Mouse (Mus musculus): ENCODE data around the gene Wap. TPM values are rescaled to one million over a fixed set of nuclear protein-coding genes. Genes with fewer than 3 reads are reported as not detected.

Gene Wap
- polyA plus RNA-seq, 1 experiment from 2014 or later = not detected

- H3K4me2 ChIP-seq = no peak overlapping the region
- H3K27ac ChIP-seq (ENCODE audit: low read depth, low read length) = no peak overlapping the region
- no peak overlapping the region for H3K4me3 ChIP-seq (ENCODE audit: low read depth, low read length)
- no peaks in the 10 kb centered on the region for H3K36me3 ChIP-seq (ENCODE audit: control insufficient read depth, insufficient read depth, low read length)
- H3K4me1 ChIP-seq (ENCODE audit: control insufficient read depth, insufficient read depth, low read length) = no peaks in the 10 kb centered on the region
- ATAC-seq (ENCODE audit: low FRiP score) = no peak
- no peak overlapping the region for H3K9ac ChIP-seq (ENCODE audit: low read length)
- H3K27me3 ChIP-seq (ENCODE audit: control insufficient read depth, insufficient read depth, low read length) = no peaks in the 10 kb centered on the region
- DNase-seq (ENCODE audit: low spot score, missing footprints) = no peak
- WGBS = 85% methylated on average over 6 of the region's 6 CpGs
- no peaks in the 10 kb centered on the region for H3K9me3 ChIP-seq (ENCODE audit: control insufficient read depth, low read length)
Observed at GRCm38 (mm10) chr11:6644566-6644965, 6.1 kb upstream of the Wap start.

GRCm38 (mm10) chr11:6639072-6639471, 635 bp upstream of the Wap start:
- no peaks in the 10 kb centered on the region for H3K4me1 ChIP-seq (ENCODE audit: control insufficient read depth, insufficient read depth, low read length)
- H3K4me3 ChIP-seq (ENCODE audit: low read depth, low read length) = no peak overlapping the region
- H3K27me3 ChIP-seq (ENCODE audit: control insufficient read depth, insufficient read depth, low read length) = no peaks in the 10 kb centered on the region
- DNase-seq (ENCODE audit: low spot score, missing footprints) = no peak
- no peak overlapping the region for H3K27ac ChIP-seq (ENCODE audit: low read depth, low read length)
- H3K4me2 ChIP-seq = no peak overlapping the region
- no peak overlapping the region for H3K9ac ChIP-seq (ENCODE audit: low read length)
- 74% methylated on average over 6 of the region's 6 CpGs for WGBS
- ATAC-seq (ENCODE audit: low FRiP score) = no peak
- no peaks in the 10 kb centered on the region for H3K9me3 ChIP-seq (ENCODE audit: control insufficient read depth, low read length)
- H3K36me3 ChIP-seq (ENCODE audit: control insufficient read depth, insufficient read depth, low read length) = no peaks in the 10 kb centered on the region

- H3K4me1 ChIP-seq (ENCODE audit: control insufficient read depth, insufficient read depth, low read length) = no peaks in the 10 kb centered on the region
- 73% methylated on average over 8 of the region's 8 CpGs for WGBS
- H3K4me3 ChIP-seq (ENCODE audit: low read depth, low read length) = no peak overlapping the region
- ATAC-seq (ENCODE audit: low FRiP score) = no peak
- H3K27ac ChIP-seq (ENCODE audit: low read depth, low read length) = no peak overlapping the region
- H3K9ac ChIP-seq (ENCODE audit: low read length) = no peak overlapping the region
- no peaks in the 10 kb centered on the region for H3K36me3 ChIP-seq (ENCODE audit: control insufficient read depth, insufficient read depth, low read length)
- no peak for DNase-seq (ENCODE audit: low spot score, missing footprints)
- no peaks in the 10 kb centered on the region for H3K9me3 ChIP-seq (ENCODE audit: control insufficient read depth, low read length)
- no peak overlapping the region for H3K4me2 ChIP-seq
- H3K27me3 ChIP-seq (ENCODE audit: control insufficient read depth, insufficient read depth, low read length) = no peaks in the 10 kb centered on the region
Observed at GRCm38 (mm10) chr11:6636150-6636549, 2.3 kb downstream of the Wap start.

GRCm38 (mm10) chr11:6629655-6630054, 8.8 kb downstream of the Wap start:
- Histone ChIP-seq H3K36me3 (ENCODE audit: control insufficient read depth, insufficient read depth, low read length) (no peaks in the 10 kb centered on the region), H3K4me1 (ENCODE audit: control insufficient read depth, insufficient read depth, low read length) (peaks cover 9% of the 10 kb centered on the region), H3K4me2 (no peak overlapping the region), H3K27me3 (ENCODE audit: control insufficient read depth, insufficient read depth, low read length) (no peaks in the 10 kb centered on the region), H3K9ac (ENCODE audit: low read length) (no peak overlapping the region), H3K4me3 (ENCODE audit: low read depth, low read length) (no peak overlapping the region), H3K27ac (ENCODE audit: low read depth, low read length) (no peak overlapping the region), H3K9me3 (ENCODE audit: control insufficient read depth, low read length) (no peaks in the 10 kb centered on the region)
- ATAC-seq (ENCODE audit: low FRiP score) = no peak
- no peak for DNase-seq (ENCODE audit: low spot score, missing footprints)

- peaks cover 12% of the 10 kb centered on the region for H3K4me1 ChIP-seq (ENCODE audit: control insufficient read depth, insufficient read depth, low read length)
- no peak overlapping the region for H3K4me2 ChIP-seq
- 18% methylated on average over 4 of the region's 4 CpGs for WGBS
- H3K4me3 ChIP-seq (ENCODE audit: low read depth, low read length) = no peak overlapping the region
- no peaks in the 10 kb centered on the region for H3K27me3 ChIP-seq (ENCODE audit: control insufficient read depth, insufficient read depth, low read length)
- ATAC-seq (ENCODE audit: low FRiP score) (0 out of 2 replicates have a peak, but pooled peaks have one; percentile 40), DNase-seq (ENCODE audit: low spot score, missing footprints) (peak; percentile 93)
- H3K36me3 ChIP-seq (ENCODE audit: control insufficient read depth, insufficient read depth, low read length) = peaks cover 2% of the 10 kb centered on the region
- H3K27ac ChIP-seq (ENCODE audit: low read depth, low read length) = no peak overlapping the region
- no peak overlapping the region for H3K9ac ChIP-seq (ENCODE audit: low read length)
- H3K9me3 ChIP-seq (ENCODE audit: control insufficient read depth, low read length) = no peaks in the 10 kb centered on the region
Observed at GRCm38 (mm10) chr11:6628568-6628967, 9.9 kb downstream of the Wap start.

GRCm38 (mm10) chr11:6627731-6628130, 10.7 kb downstream of the Wap start:
- Histone ChIP-seq H3K36me3 (ENCODE audit: control insufficient read depth, insufficient read depth, low read length) (peaks cover 8% of the 10 kb centered on the region), H3K4me1 (ENCODE audit: control insufficient read depth, insufficient read depth, low read length) (peaks cover 12% of the 10 kb centered on the region)
- 91% methylated on average over 4 of the region's 4 CpGs for WGBS

GRCm38 (mm10) chr11:6626388-6626772, 12.1 kb downstream of the Wap start:
- Histone ChIP-seq H3K4me1 (ENCODE audit: control insufficient read depth, insufficient read depth, low read length) (peaks cover 12% of the 10 kb centered on the region), H3K4me2 (peak overlapping the region; percentile 89), H3K9me3 (ENCODE audit: control insufficient read depth, low read length) (no peaks in the 10 kb centered on the region), H3K27ac (ENCODE audit: low read depth, low read length) (peak overlapping the region; percentile 61; the same call in 1 of the 2 replicates), H3K4me3 (ENCODE audit: low read depth, low read length) (peak overlapping the region; percentile 77), H3K27me3 (ENCODE audit: control insufficient read depth, insufficient read depth, low read length) (no peaks in the 10 kb centered on the region), H3K36me3 (ENCODE audit: control insufficient read depth, insufficient read depth, low read length) (peaks cover 12% of the 10 kb centered on the region), H3K9ac (ENCODE audit: low read length) (peak overlapping the region; percentile 84)
- DNase-seq (ENCODE audit: low spot score, missing footprints) (no peak), ATAC-seq (ENCODE audit: low FRiP score) (no peak; the same call in none of the 2 replicates)
- WGBS = 10% methylated on average over 16 of the region's 16 CpGs

More at GRCm38 (mm10) chr11:6627731-6628130, 10.7 kb downstream of the Wap start:
- Histone ChIP-seq H3K27me3 (ENCODE audit: control insufficient read depth, insufficient read depth, low read length) (no peaks in the 10 kb centered on the region), H3K9ac (ENCODE audit: low read length) (no peak overlapping the region), H3K4me3 (ENCODE audit: low read depth, low read length) (no peak overlapping the region), H3K4me2 (no peak overlapping the region), H3K27ac (ENCODE audit: low read depth, low read length) (no peak overlapping the region), H3K9me3 (ENCODE audit: control insufficient read depth, low read length) (no peaks in the 10 kb centered on the region)
- DNase-seq (ENCODE audit: low spot score, missing footprints) (no peak), ATAC-seq (ENCODE audit: low FRiP score) (no peak)

- no peaks in the 10 kb centered on the region for H3K27me3 ChIP-seq (ENCODE audit: control insufficient read depth, insufficient read depth, low read length)
- H3K9me3 ChIP-seq (ENCODE audit: control insufficient read depth, low read length) = no peaks in the 10 kb centered on the region
- H3K9ac ChIP-seq (ENCODE audit: low read length) = peak within 1 kb of the TSS; percentile 84
- peaks cover 15% of the 10 kb centered on the region for H3K36me3 ChIP-seq (ENCODE audit: control insufficient read depth, insufficient read depth, low read length)
- DNase-seq (ENCODE audit: low spot score, missing footprints) (peak; percentile 100), ATAC-seq (ENCODE audit: low FRiP score) (peak; percentile 97)
- H3K4me2 ChIP-seq = peak within 1 kb of the TSS; percentile 89
- peaks cover 12% of the 10 kb centered on the region for H3K4me1 ChIP-seq (ENCODE audit: control insufficient read depth, insufficient read depth, low read length)
- H3K27ac ChIP-seq (ENCODE audit: low read depth, low read length) = peak within 1 kb of the TSS; percentile 61
- H3K4me3 ChIP-seq (ENCODE audit: low read depth, low read length) = peak within 1 kb of the TSS; percentile 77
- under 1% methylated on average over 66 of the region's 66 CpGs for WGBS
Observed at GRCm38 (mm10) chr11:6625478-6626387, 12.7 kb downstream of the Wap start, which contains the start of gene Tbrg4. Gene Tbrg4 (minus strand): TSS chr11:6626067.

- 76% methylated on average over 14 of the region's 14 CpGs for WGBS
- Histone ChIP-seq H3K27me3 (ENCODE audit: control insufficient read depth, insufficient read depth, low read length) (no peaks in the 10 kb centered on the region), H3K4me3 (ENCODE audit: low read depth, low read length) (peak overlapping the region; percentile 77), H3K27ac (ENCODE audit: low read depth, low read length) (no peak overlapping the region), H3K4me2 (peak overlapping the region; percentile 63), H3K9me3 (ENCODE audit: control insufficient read depth, low read length) (no peaks in the 10 kb centered on the region), H3K9ac (ENCODE audit: low read length) (peak overlapping the region; percentile 84), H3K4me1 (ENCODE audit: control insufficient read depth, insufficient read depth, low read length) (peaks cover 12% of the 10 kb centered on the region), H3K36me3 (ENCODE audit: control insufficient read depth, insufficient read depth, low read length) (peaks cover 23% of the 10 kb centered on the region)
- DNase-seq (ENCODE audit: low spot score, missing footprints) = no peak
- ATAC-seq (ENCODE audit: low FRiP score) = no peak
Observed at GRCm38 (mm10) chr11:6624619-6625382, 13.6 kb downstream of the Wap start.

Measured in midbrain, embryonic 11.5 days (tissue).